Mouse (Mus musculus): ENCODE data around the gene Depdc1b.

DNA sequence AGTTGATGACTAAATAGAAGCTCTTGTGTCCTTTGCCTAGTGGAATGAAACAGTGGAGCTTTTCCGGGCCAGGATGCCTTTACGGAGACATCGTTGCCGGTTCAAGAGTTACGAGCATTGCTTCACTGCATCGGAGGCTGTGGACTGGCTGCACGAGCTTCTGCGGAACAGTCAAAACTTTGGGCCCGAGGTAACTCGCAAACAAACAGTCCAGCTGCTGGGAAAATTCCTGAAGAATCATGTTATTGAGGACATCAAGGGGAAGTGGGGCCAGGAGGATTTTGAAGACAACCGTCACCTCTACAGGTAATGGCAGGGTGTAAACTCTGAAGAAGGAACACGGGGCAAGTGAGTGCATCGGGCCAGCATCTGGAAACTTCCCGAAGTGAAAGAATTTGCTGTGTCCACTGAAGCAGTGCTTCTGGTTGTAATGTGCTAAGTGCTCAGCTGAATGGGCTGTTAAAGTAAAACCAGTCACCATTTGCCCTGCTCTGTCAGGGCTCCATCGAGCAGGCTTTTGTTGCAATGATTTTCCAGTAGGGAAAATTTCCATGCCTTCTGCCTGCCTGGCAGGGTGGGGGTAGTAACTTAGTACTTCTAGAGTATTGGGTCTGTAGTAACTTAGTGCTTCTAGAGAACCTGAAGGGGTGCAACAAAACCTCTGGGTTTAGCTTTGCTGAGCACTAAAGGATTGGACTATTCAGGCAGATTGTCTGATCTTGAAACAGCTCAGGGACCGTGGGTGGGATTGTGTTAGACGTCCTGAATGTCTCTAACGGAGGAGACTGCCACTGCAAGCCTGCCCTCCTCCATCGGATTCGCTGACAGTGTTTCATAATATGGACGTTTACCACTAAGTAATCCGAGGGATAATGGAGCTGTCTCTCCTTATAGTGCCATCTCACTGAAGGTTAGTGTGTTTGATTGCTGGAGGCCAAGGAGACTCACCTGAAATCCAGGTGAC lies 8.0 kb downstream of the Depdc1b start:
- TF ChIP-seq POLR2A (IDR thresholded peaks at IDR 0.05; ENCODE audit: extremely low read depth, insufficient read depth, low read length) (no peak), CTCF (IDR thresholded peaks at IDR 0.05; ENCODE audit: extremely low read depth, insufficient read depth, low read length) (no peak)
